Mouse (Mus musculus): Measurements from ENCODE around the gene Lnx2. TPM values are rescaled to one million over a fixed set of nuclear protein-coding genes. Genes with fewer than 3 reads are reported as not detected.

The Lnx2 gene
- polyA plus RNA-seq, 1 experiment from 2014 or later = 5.7 TPM

GRCm38 (mm10) chr5:146998802-146999201 is 77.6 kb downstream of the Lnx2 start:
- H3K9ac ChIP-seq (ENCODE audit: low read depth, low read length) = no peak overlapping the region
- no peaks in the 10 kb centered on the region for H3K27me3 ChIP-seq (ENCODE audit: control insufficient read depth, insufficient read depth, low read depth, low read length)
- H3K27ac ChIP-seq (ENCODE audit: low read length) = no peak overlapping the region
- no peak overlapping the region for H3K4me3 ChIP-seq (ENCODE audit: low read depth, low read length)
- H3K9me3 ChIP-seq (replicated peaks; ENCODE audit: control insufficient read depth, low read length) = no peaks in the 10 kb centered on the region; the same call in 1 of the 2 replicates
- ATAC-seq (ENCODE audit: low read depth) = no peak
- no peaks in the 10 kb centered on the region for H3K36me3 ChIP-seq (ENCODE audit: control insufficient read depth, insufficient read depth)
- H3K4me1 ChIP-seq (ENCODE audit: control insufficient read depth, low read depth, low read length) = no peaks in the 10 kb centered on the region
- WGBS (ENCODE audit: insufficient replicate concordance) = 80% methylated on average over 12 of the region's 12 CpGs
- H3K4me2 ChIP-seq (ENCODE audit: low read depth, low read length) = no peak overlapping the region

DNA sequence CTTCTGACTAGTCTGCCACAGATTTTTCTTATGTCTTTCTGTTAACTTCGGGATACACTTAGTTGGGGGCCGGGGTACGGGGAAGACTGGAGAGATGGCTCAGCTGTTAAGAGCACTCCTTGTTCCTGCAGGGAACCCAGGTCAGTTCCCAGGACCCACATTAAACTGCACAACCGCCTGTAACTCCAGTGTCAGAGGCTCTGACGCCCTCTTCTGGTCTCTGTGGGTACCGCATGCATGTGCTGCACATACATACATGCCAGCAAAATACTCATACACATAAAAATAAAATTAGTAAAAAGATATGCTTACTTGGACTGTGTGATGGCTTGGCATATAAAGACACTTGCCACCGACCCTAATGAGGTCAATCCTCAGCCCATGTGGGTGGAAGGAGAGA is 79.6 kb downstream of the Lnx2 start:
- H3K4me1 ChIP-seq (ENCODE audit: control insufficient read depth, low read depth, low read length) = no peaks in the 10 kb centered on the region
- no peaks in the 10 kb centered on the region for H3K27me3 ChIP-seq (ENCODE audit: control insufficient read depth, insufficient read depth, low read depth, low read length)
- H3K4me2 ChIP-seq (ENCODE audit: low read depth, low read length) = no peak overlapping the region
- no peak overlapping the region for H3K4me3 ChIP-seq (ENCODE audit: low read depth, low read length)
- no peak overlapping the region for H3K27ac ChIP-seq (ENCODE audit: low read length)
- H3K9me3 ChIP-seq (replicated peaks; ENCODE audit: control insufficient read depth, low read length) = no peaks in the 10 kb centered on the region
- H3K9ac ChIP-seq (ENCODE audit: low read depth, low read length) = no peak overlapping the region
- H3K36me3 ChIP-seq (ENCODE audit: control insufficient read depth, insufficient read depth) = no peaks in the 10 kb centered on the region
- ATAC-seq (ENCODE audit: low read depth) = no peak
- WGBS (ENCODE audit: insufficient replicate concordance) = 76% methylated on average over 7 of the region's 7 CpGs

DNA sequence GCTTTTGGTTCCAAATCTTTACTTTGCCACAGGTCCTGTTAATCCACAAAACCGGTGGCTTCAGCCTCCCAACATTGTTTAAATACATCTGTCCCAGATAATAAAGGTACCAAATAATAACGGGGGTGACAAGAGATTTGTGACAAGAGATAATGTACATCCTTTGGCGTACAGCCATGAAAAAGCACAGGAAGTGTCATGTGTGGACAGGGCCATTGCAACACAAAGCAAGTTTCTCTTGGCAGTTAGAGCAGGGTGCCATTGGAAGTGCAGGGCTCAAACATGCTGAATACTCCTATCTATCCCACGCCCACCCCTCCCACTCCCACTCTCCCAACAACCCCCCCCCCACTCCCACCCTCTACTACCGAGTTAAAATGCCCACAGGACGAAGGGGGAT is 81.4 kb downstream of the Lnx2 start:
- no peak overlapping the region for H3K4me3 ChIP-seq (ENCODE audit: low read depth, low read length)
- H3K4me2 ChIP-seq (ENCODE audit: low read depth, low read length) = no peak overlapping the region
- no peaks in the 10 kb centered on the region for H3K27me3 ChIP-seq (ENCODE audit: control insufficient read depth, insufficient read depth, low read depth, low read length)
- no peak overlapping the region for H3K27ac ChIP-seq (ENCODE audit: low read length)
- no peaks in the 10 kb centered on the region for H3K4me1 ChIP-seq (ENCODE audit: control insufficient read depth, low read depth, low read length)
- ATAC-seq (ENCODE audit: low read depth) = no peak
- no peaks in the 10 kb centered on the region for H3K36me3 ChIP-seq (ENCODE audit: control insufficient read depth, insufficient read depth)
- H3K9ac ChIP-seq (ENCODE audit: low read depth, low read length) = no peak overlapping the region
- WGBS (ENCODE audit: insufficient replicate concordance) = 36% methylated on average over 6 of the region's 6 CpGs
- no peaks in the 10 kb centered on the region for H3K9me3 ChIP-seq (replicated peaks; ENCODE audit: control insufficient read depth, low read length)

GRCm38 (mm10) chr5:146993509-146993908 is 82.9 kb downstream of the Lnx2 start:
- Histone ChIP-seq H3K27me3 (ENCODE audit: control insufficient read depth, insufficient read depth, low read depth, low read length) (no peaks in the 10 kb centered on the region), H3K4me2 (ENCODE audit: low read depth, low read length) (no peak overlapping the region), H3K9ac (ENCODE audit: low read depth, low read length) (no peak overlapping the region), H3K36me3 (ENCODE audit: control insufficient read depth, insufficient read depth) (no peaks in the 10 kb centered on the region), H3K27ac (ENCODE audit: low read length) (no peak overlapping the region), H3K4me1 (ENCODE audit: control insufficient read depth, low read depth, low read length) (no peaks in the 10 kb centered on the region), H3K4me3 (ENCODE audit: low read depth, low read length) (no peak overlapping the region), H3K9me3 (replicated peaks; ENCODE audit: control insufficient read depth, low read length) (no peaks in the 10 kb centered on the region)
- 64% methylated on average over 8 of the region's 8 CpGs for WGBS (ENCODE audit: insufficient replicate concordance)
- no peak for ATAC-seq (ENCODE audit: low read depth)

GRCm38 (mm10) chr5:146989051-146989450 is 87.3 kb downstream of the Lnx2 start:
- H3K27ac ChIP-seq (ENCODE audit: low read length) = no peak overlapping the region
- H3K4me2 ChIP-seq (ENCODE audit: low read depth, low read length) = no peak overlapping the region
- H3K4me1 ChIP-seq (ENCODE audit: control insufficient read depth, low read depth, low read length) = no peaks in the 10 kb centered on the region
- no peak for ATAC-seq (ENCODE audit: low read depth)
- no peaks in the 10 kb centered on the region for H3K9me3 ChIP-seq (replicated peaks; ENCODE audit: control insufficient read depth, low read length)
- no peaks in the 10 kb centered on the region for H3K27me3 ChIP-seq (ENCODE audit: control insufficient read depth, insufficient read depth, low read depth, low read length)
- no peak overlapping the region for H3K9ac ChIP-seq (ENCODE audit: low read depth, low read length)
- WGBS (ENCODE audit: insufficient replicate concordance) = 44% methylated on average over 5 of the region's 5 CpGs
- no peak overlapping the region for H3K4me3 ChIP-seq (ENCODE audit: low read depth, low read length)
- no peaks in the 10 kb centered on the region for H3K36me3 ChIP-seq (ENCODE audit: control insufficient read depth, insufficient read depth)

- Histone ChIP-seq H3K4me1 (ENCODE audit: control insufficient read depth, low read depth, low read length) (no peaks in the 10 kb centered on the region), H3K36me3 (ENCODE audit: control insufficient read depth, insufficient read depth) (no peaks in the 10 kb centered on the region), H3K4me3 (ENCODE audit: low read depth, low read length) (no peak overlapping the region), H3K27me3 (ENCODE audit: control insufficient read depth, insufficient read depth, low read depth, low read length) (no peaks in the 10 kb centered on the region), H3K9ac (ENCODE audit: low read depth, low read length) (no peak overlapping the region), H3K4me2 (ENCODE audit: low read depth, low read length) (no peak overlapping the region), H3K27ac (ENCODE audit: low read length) (no peak overlapping the region), H3K9me3 (replicated peaks; ENCODE audit: control insufficient read depth, low read length) (no peaks in the 10 kb centered on the region)
- WGBS (ENCODE audit: insufficient replicate concordance) = 78% methylated on average over 10 of the region's 10 CpGs
- no peak for ATAC-seq (ENCODE audit: low read depth)
Observed at GRCm38 (mm10) chr5:146987588-146987987, 88.8 kb downstream of the Lnx2 start.

DNA sequence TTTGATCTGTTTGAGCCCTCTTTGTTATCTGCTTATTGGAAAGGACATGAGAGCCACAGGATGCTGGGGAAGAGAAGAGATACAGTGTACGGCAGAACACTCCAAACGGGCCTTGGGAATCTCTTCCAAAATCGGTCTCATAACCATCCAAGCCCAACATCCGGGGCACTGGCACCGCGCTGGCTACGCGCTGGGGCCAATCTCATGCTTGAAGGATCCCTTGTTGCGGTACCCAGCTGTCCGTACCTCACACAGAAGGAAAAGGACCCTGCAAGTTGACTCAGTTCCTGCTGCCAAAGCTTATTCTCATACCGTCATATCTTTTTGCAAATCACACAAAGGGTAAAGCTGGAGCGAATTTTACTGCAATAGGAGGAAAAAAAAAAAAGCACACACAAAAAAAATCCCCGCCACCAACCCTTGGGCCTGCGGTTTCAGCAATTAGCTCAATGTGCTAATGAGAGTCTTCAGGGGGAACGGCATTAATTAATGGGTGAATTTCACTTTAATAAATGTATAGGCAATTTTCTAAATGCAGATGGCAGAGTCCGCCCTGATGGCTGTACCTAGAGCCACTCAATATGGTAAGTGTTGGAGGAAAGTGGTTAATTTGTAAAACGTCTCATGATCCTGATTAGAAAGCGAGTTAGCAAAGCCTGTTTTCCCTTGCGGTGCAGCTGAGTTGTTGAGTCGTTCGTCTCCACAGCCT is 90.5 kb downstream of the Lnx2 start:
- no peak for ATAC-seq (ENCODE audit: low read depth)
- no peaks in the 10 kb centered on the region for H3K4me1 ChIP-seq (ENCODE audit: control insufficient read depth, low read depth, low read length)
- no peak overlapping the region for H3K4me3 ChIP-seq (ENCODE audit: low read depth, low read length)
- no peaks in the 10 kb centered on the region for H3K27me3 ChIP-seq (ENCODE audit: control insufficient read depth, insufficient read depth, low read depth, low read length)
- H3K36me3 ChIP-seq (ENCODE audit: control insufficient read depth, insufficient read depth) = no peaks in the 10 kb centered on the region
- no peaks in the 10 kb centered on the region for H3K9me3 ChIP-seq (replicated peaks; ENCODE audit: control insufficient read depth, low read length)
- no peak overlapping the region for H3K9ac ChIP-seq (ENCODE audit: low read depth, low read length)
- no peak overlapping the region for H3K27ac ChIP-seq (ENCODE audit: low read length)
- H3K4me2 ChIP-seq (ENCODE audit: low read depth, low read length) = no peak overlapping the region
- WGBS (ENCODE audit: insufficient replicate concordance) = 58% methylated on average over 21 of the region's 21 CpGs

DNA sequence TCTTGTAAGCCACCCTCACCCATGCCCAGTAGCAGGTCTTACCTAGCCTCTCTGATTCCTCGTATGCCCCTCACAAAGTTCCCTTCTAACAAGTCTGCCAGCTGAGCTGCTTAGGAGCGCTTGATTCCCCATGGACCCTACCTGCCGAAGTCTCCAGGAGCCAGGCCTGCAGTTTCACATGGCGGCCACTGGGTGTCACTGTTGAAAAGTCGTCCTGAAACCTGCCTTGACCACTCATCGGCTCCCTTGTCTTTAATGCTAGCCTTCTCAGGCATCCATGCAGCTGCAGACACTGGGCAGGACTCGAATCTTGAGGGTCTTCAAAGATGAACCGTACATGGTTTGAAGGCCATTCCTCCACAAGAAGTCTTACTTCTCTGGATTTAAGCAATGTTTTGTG is 93.2 kb downstream of the Lnx2 start:
- Histone ChIP-seq H3K4me2 (ENCODE audit: low read depth, low read length) (no peak overlapping the region), H3K9me3 (replicated peaks; ENCODE audit: control insufficient read depth, low read length) (no peaks in the 10 kb centered on the region), H3K9ac (ENCODE audit: low read depth, low read length) (no peak overlapping the region), H3K4me3 (ENCODE audit: low read depth, low read length) (no peak overlapping the region), H3K27me3 (ENCODE audit: control insufficient read depth, insufficient read depth, low read depth, low read length) (no peaks in the 10 kb centered on the region), H3K27ac (ENCODE audit: low read length) (no peak overlapping the region), H3K4me1 (ENCODE audit: control insufficient read depth, low read depth, low read length) (no peaks in the 10 kb centered on the region), H3K36me3 (ENCODE audit: control insufficient read depth, insufficient read depth) (no peaks in the 10 kb centered on the region)
- WGBS (ENCODE audit: insufficient replicate concordance) = 7% methylated on average over 8 of the region's 8 CpGs
- ATAC-seq (ENCODE audit: low read depth) = no peak

DNA sequence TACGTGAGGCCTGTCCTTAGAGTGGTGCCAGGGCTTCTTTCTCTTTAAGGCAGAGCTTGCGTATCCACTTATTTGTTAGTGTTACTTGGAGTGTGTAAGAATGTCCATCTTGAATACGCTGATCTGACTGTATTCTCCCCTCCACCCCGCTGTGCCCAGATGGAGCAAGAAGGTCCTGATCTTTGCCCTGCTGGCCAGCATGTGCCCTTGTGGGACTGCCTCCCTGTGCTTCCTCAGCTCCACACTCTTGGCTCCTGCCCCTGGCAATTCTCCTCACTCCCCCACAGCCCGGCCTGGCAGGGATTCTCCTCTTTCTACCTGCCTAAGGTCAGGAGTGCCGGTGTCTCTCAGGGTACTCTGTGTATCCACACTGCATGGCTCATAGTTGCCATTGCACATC is 95.0 kb downstream of the Lnx2 start:
- no peak for ATAC-seq (ENCODE audit: low read depth)
- Histone ChIP-seq H3K9me3 (replicated peaks; ENCODE audit: control insufficient read depth, low read length) (no peaks in the 10 kb centered on the region), H3K9ac (ENCODE audit: low read depth, low read length) (no peak overlapping the region), H3K4me1 (ENCODE audit: control insufficient read depth, low read depth, low read length) (no peaks in the 10 kb centered on the region), H3K36me3 (ENCODE audit: control insufficient read depth, insufficient read depth) (no peaks in the 10 kb centered on the region), H3K4me3 (ENCODE audit: low read depth, low read length) (no peak overlapping the region), H3K4me2 (ENCODE audit: low read depth, low read length) (no peak overlapping the region), H3K27ac (ENCODE audit: low read length) (no peak overlapping the region), H3K27me3 (ENCODE audit: control insufficient read depth, insufficient read depth, low read depth, low read length) (no peaks in the 10 kb centered on the region)
- WGBS (ENCODE audit: insufficient replicate concordance) = 73% methylated on average over 6 of the region's 6 CpGs
